Mouse (Mus musculus): ENCODE measurements around the gene Usp2.

DNA sequence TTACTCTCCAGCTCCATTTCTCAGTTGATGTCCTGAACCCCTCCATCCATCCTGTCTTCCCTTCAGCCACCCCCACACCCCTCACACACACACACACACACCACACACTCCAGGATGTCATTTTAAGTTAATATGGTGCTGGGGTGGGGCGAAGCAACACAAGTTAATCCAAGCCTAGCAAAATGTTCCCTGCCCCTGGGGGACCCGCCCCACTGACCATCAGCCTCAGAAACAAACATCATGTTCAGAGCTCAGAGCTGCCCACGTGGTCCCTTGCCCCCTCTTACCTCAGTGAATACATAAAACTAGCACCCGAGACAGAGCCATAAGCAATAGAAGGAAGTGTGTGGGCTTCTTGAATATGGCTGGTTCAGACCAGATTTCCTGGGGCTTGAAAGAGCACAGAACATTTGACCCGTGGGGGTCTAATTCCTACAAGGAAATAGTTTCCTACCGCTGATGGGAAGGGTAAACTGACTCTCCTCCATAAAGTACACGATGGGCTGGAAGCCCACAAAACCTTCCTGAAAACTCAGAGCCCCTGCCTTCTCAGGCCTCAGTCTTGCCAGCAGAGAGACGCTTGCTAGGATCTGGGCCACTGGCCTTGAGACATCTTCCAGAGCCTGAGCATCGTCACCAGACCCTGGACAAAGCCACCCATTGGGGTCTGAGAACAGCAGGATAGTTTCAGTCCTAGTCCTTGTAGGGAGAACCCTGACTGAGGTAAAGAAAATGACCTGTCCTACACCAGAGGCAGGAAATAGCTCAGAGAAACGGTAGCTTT lies 13.4 kb downstream of the Usp2 start:
- TF ChIP-seq GATA1 (IDR thresholded peaks at IDR 0.05; ENCODE audit: low read depth, low read length) (no peak), ZMIZ1 (IDR thresholded peaks at IDR 0.05; ENCODE audit: low read depth, low read length) (no peak), RAD21 (IDR thresholded peaks at IDR 0.05; ENCODE audit: low read depth, low read length) (no peak), ELF1 (IDR thresholded peaks at IDR 0.05; ENCODE audit: low read depth, low read length) (no peak), HCFC1 (IDR thresholded peaks at IDR 0.05; ENCODE audit: low read depth, low read length) (no peak), POLR2AphosphoS2 (IDR thresholded peaks at IDR 0.05; ENCODE audit: low read length) (no peak), MXI1 (IDR thresholded peaks at IDR 0.05; ENCODE audit: low read depth, low read length) (no peak), CTCF (IDR thresholded peaks at IDR 0.05 in 2 of 3, conservative IDR thresholded peaks at IDR 0.05 in 1 of 3; ENCODE audit: control insufficient read depth in 1 of 3, insufficient read depth in 1 of 3, low read depth in 2 of 3, low read length in 3 of 3, poor library complexity in 1 of 3, severe bottlenecking in 1 of 3) (no peak), CHD2 (IDR thresholded peaks at IDR 0.05; ENCODE audit: low read length) (no peak), MEF2A (IDR thresholded peaks at IDR 0.05; ENCODE audit: extremely low read depth, insufficient replicate concordance, low read depth, low read length, poor library complexity, severe bottlenecking) (no peak), SMC3 (IDR thresholded peaks at IDR 0.05; ENCODE audit: low read depth, low read length) (no peak), POLR2A (IDR thresholded peaks at IDR 0.05; ENCODE audit: control insufficient read depth in 1 of 2, insufficient read depth in 1 of 2, low read depth in 1 of 2, low read length in 2 of 2, poor library complexity in 1 of 2) (no peak), USF1 (IDR thresholded peaks at IDR 0.05; ENCODE audit: low read depth, low read length) (no peak), USF2 (IDR thresholded peaks at IDR 0.05; ENCODE audit: borderline replicate concordance in 1 of 2, insufficient read depth in 1 of 2, low read depth in 1 of 2, low read length in 2 of 2) (no peak)

All from MEL (cell line).